Mouse (Mus musculus): ENCODE results near the gene Rab39. TPM values are rescaled to one million over a fixed set of nuclear protein-coding genes. Genes with fewer than 3 reads are reported as not detected.

The Rab39 gene
- 0.12 and 0.15 TPM in 2 replicates for polyA plus RNA-seq (2012; rRNA removed)

GRCm38 (mm10) chr9:53705992-53706696 lies at the start of gene Rab39:
Rab39 (minus strand) TSS chr9:53706232.

GRCm38 (mm10) chr9:53669680-53670219 lies 36.3 kb downstream of the Rab39 start, which contains the start of gene Cul5:
Cul5 (minus strand) TSS chr9:53670014.

Other genes starting within 250 kb of the Rab39 start
- gene Atm, start 169.5 kb downstream of the Rab39 start, polyA plus RNA-seq (2012; rRNA removed) = 1.2 TPM in 2 replicates
- gene Npat, start 169.2 kb downstream of the Rab39 start, polyA plus RNA-seq (2012; rRNA removed) = 1.3 and 1.4 TPM in 2 replicates
- 23.1 and 26.5 TPM in 2 replicates for gene Acat1, start 95.8 kb downstream of the Rab39 start, polyA plus RNA-seq (2012; rRNA removed)
- gene Cul5, start 36.2 kb downstream of the Rab39 start, polyA plus RNA-seq (2012; rRNA removed) = 3.7 and 3.9 TPM in 2 replicates
- 6.3 and 8.4 TPM in 2 replicates for gene Slc35f2, start 65.3 kb upstream of the Rab39 start, polyA plus RNA-seq (2012; rRNA removed)
- gene Sln, start 143.9 kb upstream of the Rab39 start, polyA plus RNA-seq (2012; rRNA removed) = 1.2 and 1.4 TPM in 2 replicates

Data from colon, adult 2 months (tissue).